Mouse (Mus musculus) heart, embryonic 11.5 days (tissue): ENCODE data around the gene Rnf5. TPM values are rescaled to one million over a fixed set of nuclear protein-coding genes. Genes with fewer than 3 reads are reported as not detected.

Experiments used
- ATAC-seq: fragments of 200-750 bp; cut with Nextera tagmentation; replicated peaks from 2 replicates; pipeline ENCODE4 v1.8.0; 2017; ENCODE audit warnings: moderate library complexity; ENCODE audit not compliant: insufficient number of reproducible peaks, low FRiP score, low TSS enrichment
- H3K27ac ChIP-seq: fragments of 300-500 bp; sonication (generic); 2 replicates; pipeline ENCODE4 v1.5.1; 2014; ENCODE audit warnings: mild to moderate bottlenecking, low read depth, low read length
- H3K27me3 ChIP-seq: fragments of 300-500 bp; sonication (generic); 2 replicates; pipeline ENCODE4 v1.6.1; 2014; ENCODE audit warnings: mild to moderate bottlenecking, low read length, mixed read lengths; ENCODE audit not compliant: control insufficient read depth, insufficient read depth
- H3K36me3 ChIP-seq: fragments of 300-500 bp; sonication (generic); 2 replicates; pipeline ENCODE4 v1.6.1; 2014; ENCODE audit warnings: mild to moderate bottlenecking, low read length, moderate library complexity, mixed read lengths; ENCODE audit not compliant: control insufficient read depth, insufficient read depth
- H3K4me1 ChIP-seq: fragments of 300-500 bp; sonication (generic); 2 replicates; pipeline ENCODE4 v1.6.1; 2014; ENCODE audit warnings: low read length; ENCODE audit not compliant: control insufficient read depth, insufficient read depth
- H3K4me2 ChIP-seq: fragments of 300-500 bp; sonication (generic); 2 replicates; pipeline ENCODE4 v1.6.1; 2014; ENCODE audit warnings: mild to moderate bottlenecking, moderate library complexity
- H3K4me3 ChIP-seq: fragments of 300-500 bp; sonication (generic); 2 replicates; pipeline ENCODE4 v1.5.1; 2014; ENCODE audit warnings: low read depth, low read length
- H3K9ac ChIP-seq: fragments of 300-500 bp; sonication (generic); 2 replicates; pipeline ENCODE4 v1.6.1; 2014; ENCODE audit warnings: mild to moderate bottlenecking, low read depth, low read length, moderate library complexity
- H3K9me3 ChIP-seq: fragments of 300-500 bp; sonication (generic); replicated peaks from 2 replicates; pipeline ENCODE4 v1.6.1; 2016; ENCODE audit warnings: low read length; ENCODE audit not compliant: control insufficient read depth
- WGBS: fragments of 180-500 bp; shearing (Covaris S2); extraction: QIAGEN DNeasy Blood & Tissue Kit; methylation state at CpG from one replicate; pipeline ENCODE4 v1.1.7; 2014; ENCODE audit not compliant: insufficient replicate concordance; 5-methylcytosine and 5-hydroxymethylcytosine counted together
- polyA plus RNA-seq: library from polyadenylated mRNA; unstranded; fragments of >200 nt; fragmentation: Nextera tagmentation; extraction: Ambion mirVana; gene quantifications from 2 replicates; pipeline ENCODE4 v1.2.1, GENCODE M21; 2014

Rnf5 gene
- polyA plus RNA-seq, 1 experiment from 2014 or later = 94.7 TPM

GRCm38 (mm10) chr17:34563354-34563753, 40.1 kb downstream of the Rnf5 start:
- no peak overlapping the region for H3K9ac ChIP-seq
- no peak overlapping the region for H3K4me3 ChIP-seq
- WGBS = 61% methylated on average over 11 of the region's 11 CpGs
- ATAC-seq = no peak
- peaks cover 6% of the 10 kb centered on the region; the same call in 1 of the 2 replicates for H3K27me3 ChIP-seq
- H3K4me2 ChIP-seq = no peak overlapping the region
- H3K4me1 ChIP-seq = peaks cover 7% of the 10 kb centered on the region; the same call in 1 of the 2 replicates
- no peaks in the 10 kb centered on the region for H3K9me3 ChIP-seq
- no peak overlapping the region for H3K27ac ChIP-seq
- H3K36me3 ChIP-seq = no peaks in the 10 kb centered on the region

- H3K9me3 ChIP-seq = no peaks in the 10 kb centered on the region
- H3K4me2 ChIP-seq = no peak overlapping the region
- no peak overlapping the region for H3K27ac ChIP-seq
- H3K36me3 ChIP-seq = no peaks in the 10 kb centered on the region
- peaks cover 7% of the 10 kb centered on the region; the same call in 1 of the 2 replicates for H3K4me1 ChIP-seq
- ATAC-seq = no peak
- 56% methylated on average over 3 of the region's 3 CpGs for WGBS
- H3K4me3 ChIP-seq = no peak overlapping the region
- H3K27me3 ChIP-seq = peaks cover 6% of the 10 kb centered on the region; the same call in 1 of the 2 replicates
- H3K9ac ChIP-seq = no peak overlapping the region
These were observed 40.9 kb downstream of the Rnf5 start for GRCm38 (mm10) chr17:34562595-34562994.

GRCm38 (mm10) chr17:34561200-34561599, 42.3 kb downstream of the Rnf5 start:
- Histone ChIP-seq H3K27ac (no peak overlapping the region), H3K4me2 (no peak overlapping the region), H3K4me3 (no peak overlapping the region)

GRCm38 (mm10) chr17:34560438-34560837, 43.1 kb downstream of the Rnf5 start:
- no peak for ATAC-seq
- no peak overlapping the region for H3K4me2 ChIP-seq
- peaks cover 7% of the 10 kb centered on the region; the same call in 1 of the 2 replicates for H3K4me1 ChIP-seq
- H3K9ac ChIP-seq = no peak overlapping the region
- no peaks in the 10 kb centered on the region for H3K9me3 ChIP-seq
- H3K27ac ChIP-seq = no peak overlapping the region
- 88% methylated on average over 6 of the region's 6 CpGs for WGBS
- no peak overlapping the region for H3K4me3 ChIP-seq
- no peaks in the 10 kb centered on the region for H3K36me3 ChIP-seq
- no peaks in the 10 kb centered on the region for H3K27me3 ChIP-seq

More at GRCm38 (mm10) chr17:34561200-34561599, 42.3 kb downstream of the Rnf5 start:
- Histone ChIP-seq H3K36me3 (no peaks in the 10 kb centered on the region), H3K9ac (no peak overlapping the region), H3K4me1 (peaks cover 7% of the 10 kb centered on the region; the same call in 1 of the 2 replicates), H3K27me3 (no peaks in the 10 kb centered on the region), H3K9me3 (no peaks in the 10 kb centered on the region)
- ATAC-seq = no peak
- 40% methylated on average over 8 of the region's 8 CpGs for WGBS

- H3K9ac ChIP-seq = no peak overlapping the region
- peaks cover 7% of the 10 kb centered on the region; the same call in 1 of the 2 replicates for H3K4me1 ChIP-seq
- no peak overlapping the region for H3K27ac ChIP-seq
- H3K4me3 ChIP-seq = no peak overlapping the region
- 20% methylated on average over 15 of the region's 15 CpGs for WGBS
- no peak overlapping the region for H3K4me2 ChIP-seq
- no peaks in the 10 kb centered on the region for H3K36me3 ChIP-seq
- no peaks in the 10 kb centered on the region for H3K27me3 ChIP-seq
- H3K9me3 ChIP-seq = no peaks in the 10 kb centered on the region
- no peak for ATAC-seq
These were observed 43.6 kb downstream of the Rnf5 start for GRCm38 (mm10) chr17:34559895-34560294.

GRCm38 (mm10) chr17:34559116-34559515, 44.4 kb downstream of the Rnf5 start:
- ATAC-seq = no peak
- Histone ChIP-seq H3K9me3 (no peaks in the 10 kb centered on the region), H3K27ac (no peak overlapping the region), H3K36me3 (no peaks in the 10 kb centered on the region), H3K4me3 (no peak overlapping the region), H3K27me3 (no peaks in the 10 kb centered on the region), H3K4me2 (no peak overlapping the region), H3K4me1 (peaks cover 4% of the 10 kb centered on the region; the same call in 1 of the 2 replicates), H3K9ac (no peak overlapping the region)
- WGBS = 84% methylated on average over 7 of the region's 7 CpGs

GRCm38 (mm10) chr17:34557411-34557810, 46.1 kb downstream of the Rnf5 start:
- no peak overlapping the region for H3K4me2 ChIP-seq

GRCm38 (mm10) chr17:34556406-34556805, 47.1 kb downstream of the Rnf5 start:
- Histone ChIP-seq H3K27me3 (no peaks in the 10 kb centered on the region), H3K4me2 (no peak overlapping the region), H3K27ac (no peak overlapping the region), H3K4me3 (no peak overlapping the region), H3K9me3 (no peaks in the 10 kb centered on the region), H3K36me3 (no peaks in the 10 kb centered on the region), H3K4me1 (no peaks in the 10 kb centered on the region), H3K9ac (no peak overlapping the region)
- whole genome bisulfite sequencing = 70% methylated on average over 8 of the region's 8 CpGs
- ATAC-seq = no peak

More at GRCm38 (mm10) chr17:34557411-34557810, 46.1 kb downstream of the Rnf5 start:
- WGBS = 77% methylated on average over 11 of the region's 11 CpGs
- Histone ChIP-seq H3K9me3 (no peaks in the 10 kb centered on the region), H3K9ac (no peak overlapping the region), H3K27ac (no peak overlapping the region), H3K4me3 (no peak overlapping the region), H3K27me3 (no peaks in the 10 kb centered on the region), H3K4me1 (no peaks in the 10 kb centered on the region), H3K36me3 (no peaks in the 10 kb centered on the region)
- no peak for ATAC-seq

- WGBS = 18% methylated on average over 5 of the region's 5 CpGs
- Histone ChIP-seq H3K4me3 (no peak overlapping the region), H3K27ac (no peak overlapping the region), H3K4me1 (no peaks in the 10 kb centered on the region), H3K27me3 (no peaks in the 10 kb centered on the region), H3K4me2 (no peak overlapping the region), H3K9ac (no peak overlapping the region), H3K9me3 (no peaks in the 10 kb centered on the region), H3K36me3 (no peaks in the 10 kb centered on the region)
- ATAC-seq = no peak
These were observed 48.0 kb downstream of the Rnf5 start for GRCm38 (mm10) chr17:34555483-34555882.
